Mouse (Mus musculus) cortical plate, adult 2 months (tissue): ENCODE measurements around the gene Krtap4-6. TPM values are rescaled to one million over a fixed set of nuclear protein-coding genes. Genes with fewer than 3 reads are reported as not detected.

ENCODE experiments used
- H3K27ac ChIP-seq: fragments of 200-500 bp; 2 replicates; pipeline ENCODE4 v1.5.1; 2012; ENCODE audit warnings: low read length, control low read depth, inconsistent platforms; ENCODE audit not compliant: insufficient read depth
- H3K4me1 ChIP-seq: fragments of 200-500 bp; 2 replicates; pipeline ENCODE4 v1.6.1; 2011; ENCODE audit warnings: low read length; ENCODE audit not compliant: control insufficient read depth, insufficient read depth
- H3K4me3 ChIP-seq: fragments of 200-500 bp; 2 replicates; pipeline ENCODE4 v1.5.1; 2011; ENCODE audit warnings: mild to moderate bottlenecking, low read length, control low read depth; ENCODE audit not compliant: insufficient read depth
- CTCF ChIP-seq: fragments of 200-500 bp; IDR thresholded peaks from 2 replicates; pipeline ENCODE4 v1.5.1; 2011; ENCODE audit warnings: mild to moderate bottlenecking, control low read depth, low read length; ENCODE audit not compliant: insufficient read depth; ENCODE audit errors: extremely low read depth
- POLR2A ChIP-seq: fragments of 200-500 bp; IDR thresholded peaks from 2 replicates; pipeline ENCODE4 v1.6.1; 2011; ENCODE audit warnings: mild to moderate bottlenecking, low read length, control low read depth; ENCODE audit not compliant: insufficient read depth; ENCODE audit errors: extremely low read depth
- polyA plus RNA-seq: library from polyadenylated mRNA; depleted of rRNA; stranded (reverse); fragments of >200 nt; gene quantifications from 2 replicates; pipeline ENCODE4 v1.2.3, GENCODE M21; 2012; rRNA removed

Gene Krtap4-6
- polyA plus RNA-seq, 1 experiment: not detected

GRCm38 (mm10) chr11:99640926-99641325, 24.8 kb downstream of the Krtap4-6 start:
- Histone ChIP-seq H3K27ac (no peak overlapping the region), H3K4me1 (peaks cover 2% of the 10 kb centered on the region; the same call in 1 of the 2 replicates), H3K4me3 (no peak overlapping the region)
- TF ChIP-seq POLR2A: no peak
- no peak for TF ChIP-seq CTCF

- Histone ChIP-seq H3K4me3 (no peak overlapping the region), H3K4me1 (peaks cover 2% of the 10 kb centered on the region; the same call in 1 of the 2 replicates), H3K27ac (no peak overlapping the region)
- TF ChIP-seq POLR2A (no peak), CTCF (no peak)
Measured at GRCm38 (mm10) chr11:99637086-99637485, 28.7 kb downstream of the Krtap4-6 start.

- TF ChIP-seq CTCF (no peak), POLR2A (no peak)
- H3K4me3 ChIP-seq: no peak within 1 kb of the TSS
- peaks cover 2% of the 10 kb centered on the region; the same call in 1 of the 2 replicates for H3K4me1 ChIP-seq
Measured at GRCm38 (mm10) chr11:99634653-99635134, 31.1 kb downstream of the Krtap4-6 start, which contains the start of gene Krtap4-2. Gene Krtap4-2, minus strand, starts transcription at chr11:99635084.

GRCm38 (mm10) chr11:99633293-99633692, 32.5 kb downstream of the Krtap4-6 start:
- Histone ChIP-seq H3K27ac (no peak overlapping the region), H3K4me3 (no peak overlapping the region), H3K4me1 (peaks cover 2% of the 10 kb centered on the region; the same call in 1 of the 2 replicates)
- TF ChIP-seq POLR2A (no peak), CTCF (no peak)

More at GRCm38 (mm10) chr11:99634653-99635134, 31.1 kb downstream of the Krtap4-6 start, which contains the start of gene Krtap4-2:
- no peak within 1 kb of the TSS for H3K27ac ChIP-seq

- H3K27ac ChIP-seq: no peak overlapping the region
- no peak for TF ChIP-seq CTCF
- TF ChIP-seq POLR2A: no peak
- H3K4me3 ChIP-seq: no peak overlapping the region
- H3K4me1 ChIP-seq: no peaks in the 10 kb centered on the region
Measured at GRCm38 (mm10) chr11:99630890-99631289, 34.9 kb downstream of the Krtap4-6 start.

GRCm38 (mm10) chr11:99628138-99628537, 37.6 kb downstream of the Krtap4-6 start, which contains the start of gene Krtap4-1:
Gene Krtap4-1, minus strand, starts transcription at chr11:99628238.
- Histone ChIP-seq H3K4me3 (no peak within 1 kb of the TSS), H3K4me1 (no peaks in the 10 kb centered on the region), H3K27ac (no peak within 1 kb of the TSS)
- TF ChIP-seq POLR2A: no peak
- TF ChIP-seq CTCF: no peak

GRCm38 (mm10) chr11:99620335-99620734, 45.4 kb downstream of the Krtap4-6 start, which contains the start of gene Gm11562:
Gene Gm11562, minus strand, starts transcription at chr11:99620435.
- H3K4me3 ChIP-seq: no peak within 1 kb of the TSS
- no peak within 1 kb of the TSS for H3K27ac ChIP-seq
- TF ChIP-seq POLR2A: no peak
- no peak for TF ChIP-seq CTCF
- no peaks in the 10 kb centered on the region for H3K4me1 ChIP-seq

Other genes with a start within 250 kb of the Krtap4-6 start
- gene Krt12, start 243.7 kb downstream of the Krtap4-6 start, polyA plus RNA-seq: 16.4 and 16.9 TPM in 2 replicates
- 0.06 and 0.13 TPM in 2 replicates for gene Krt20, start 227.8 kb downstream of the Krtap4-6 start, polyA plus RNA-seq
- not detected in 2 replicates for gene Krt23, start 172.8 kb downstream of the Krtap4-6 start, polyA plus RNA-seq
- not detected in 2 replicates for gene Krt39, start 144.6 kb downstream of the Krtap4-6 start, polyA plus RNA-seq
- not detected in 2 replicates for gene Krt40, start 122.8 kb downstream of the Krtap4-6 start, polyA plus RNA-seq
- not detected in 2 replicates for gene Krtap3-3, start 115.1 kb downstream of the Krtap4-6 start, polyA plus RNA-seq
- not detected in 2 replicates for gene Krtap3-2, start 109.1 kb downstream of the Krtap4-6 start, polyA plus RNA-seq
- gene Gm11939, start 106.5 kb downstream of the Krtap4-6 start, polyA plus RNA-seq: not detected in 2 replicates
- not detected in 2 replicates for gene Krtap3-1, start 99.3 kb downstream of the Krtap4-6 start, polyA plus RNA-seq
- gene Krtap1-5, start 84.9 kb downstream of the Krtap4-6 start, polyA plus RNA-seq: not detected in 2 replicates
- not detected in 2 replicates for gene Krtap1-4, start 82.3 kb downstream of the Krtap4-6 start, polyA plus RNA-seq
- gene Krtap1-3, start 74.6 kb downstream of the Krtap4-6 start, polyA plus RNA-seq: not detected in 2 replicates
- gene Krtap9-3, start 67.9 kb downstream of the Krtap4-6 start, polyA plus RNA-seq: not detected in 2 replicates
- not detected in 2 replicates for gene Gm11938, start 62.7 kb downstream of the Krtap4-6 start, polyA plus RNA-seq
- gene Gm11937, start 55.8 kb downstream of the Krtap4-6 start, polyA plus RNA-seq: not detected in 2 replicates
- gene Krtap2-4, start 51.1 kb downstream of the Krtap4-6 start, polyA plus RNA-seq: not detected in 2 replicates
- not detected in 2 replicates for gene Gm11562, start 45.5 kb downstream of the Krtap4-6 start, polyA plus RNA-seq
- gene Krtap4-1, start 37.7 kb downstream of the Krtap4-6 start, polyA plus RNA-seq: not detected in 2 replicates
- gene Krtap4-2, start 30.9 kb downstream of the Krtap4-6 start, polyA plus RNA-seq: not detected in 2 replicates
- gene Krtap4-7, start 21.9 kb downstream of the Krtap4-6 start, polyA plus RNA-seq: not detected in 2 replicates
- not detected in 2 replicates for gene Gm11555, start 15.7 kb downstream of the Krtap4-6 start, polyA plus RNA-seq
- gene Gm11563, start 7.0 kb downstream of the Krtap4-6 start, polyA plus RNA-seq: not detected in 2 replicates
- gene Gm14190, start 24.8 kb upstream of the Krtap4-6 start, polyA plus RNA-seq: not detected in 2 replicates
- gene Gm14180, start 68.3 kb upstream of the Krtap4-6 start, polyA plus RNA-seq: not detected in 2 replicates
- gene Gm11595, start 107.0 kb upstream of the Krtap4-6 start, polyA plus RNA-seq: not detected in 2 replicates
- not detected in 2 replicates for gene Krtap4-8, start 114.7 kb upstream of the Krtap4-6 start, polyA plus RNA-seq
- gene Krtap4-9, start 119.2 kb upstream of the Krtap4-6 start, polyA plus RNA-seq: not detected in 2 replicates
- not detected in 2 replicates for gene Gm11596, start 127.5 kb upstream of the Krtap4-6 start, polyA plus RNA-seq
- gene Gm11569, start 133.0 kb upstream of the Krtap4-6 start, polyA plus RNA-seq: not detected in 2 replicates
- gene Gm11554, start 138.5 kb upstream of the Krtap4-6 start, polyA plus RNA-seq: not detected in 2 replicates
- not detected in 2 replicates for gene Krtap4-13, start 143.9 kb upstream of the Krtap4-6 start, polyA plus RNA-seq
- not detected in 2 replicates for gene Gm11564, start 149.7 kb upstream of the Krtap4-6 start, polyA plus RNA-seq
- not detected in 2 replicates for gene 2300003K06Rik, start 172.1 kb upstream of the Krtap4-6 start, polyA plus RNA-seq
- gene Krtap4-16, start 185.6 kb upstream of the Krtap4-6 start, polyA plus RNA-seq: not detected in 2 replicates
- not detected in 2 replicates for gene Gm11568, start 192.0 kb upstream of the Krtap4-6 start, polyA plus RNA-seq
- not detected in 2 replicates for gene Gm11559, start 198.5 kb upstream of the Krtap4-6 start, polyA plus RNA-seq
- gene Krtap9-1, start 207.4 kb upstream of the Krtap4-6 start, polyA plus RNA-seq: not detected in 2 replicates
- not detected in 2 replicates for gene Gm11567, start 213.2 kb upstream of the Krtap4-6 start, polyA plus RNA-seq
- not detected in 2 replicates for gene Krtap31-1, start 242.0 kb upstream of the Krtap4-6 start, polyA plus RNA-seq
- gene Gm11565, start 248.8 kb upstream of the Krtap4-6 start, polyA plus RNA-seq: not detected in 2 replicates